Mouse (Mus musculus) CH12.LX (cell line): Measurements from ENCODE around the gene Vim. TPM values are rescaled to one million over a fixed set of nuclear protein-coding genes. Genes with fewer than 3 reads are reported as not detected.

Source experiments
- DNase-seq: peaks from one replicate; pipeline ENCODE4 v3.0.0-alpha.2; 2013; ENCODE audit errors: extremely low read depth
- H3K27ac ChIP-seq: 2 replicates; pipeline ENCODE4 v1.5.1; 2012; ENCODE audit warnings: low read depth, mild to moderate bottlenecking, control low read depth, moderate library complexity; ENCODE audit not compliant: insufficient read depth
- H3K27me3 ChIP-seq: replicated peaks from 2 replicates; pipeline ENCODE3; 2012; ENCODE audit warnings: inconsistent platforms
- H3K36me3 ChIP-seq, 2 experiments: replicated peaks in 1 of 2; 2 replicates each; pipeline versions ENCODE3 to v1.6.1; 2012; ENCODE audit warnings: inconsistent platforms in 1 of 2, low read length in 1 of 2, mild to moderate bottlenecking in 1 of 2, mixed read lengths in 1 of 2, moderate library complexity in 1 of 2; ENCODE audit not compliant: control insufficient read depth in 1 of 2, insufficient read depth in 1 of 2
- H3K4me1 ChIP-seq, 2 experiments: 2 replicates each; pipeline ENCODE4 v1.6.1; 2012; ENCODE audit warnings: inconsistent platforms in 1 of 2, moderate library complexity in 1 of 2; ENCODE audit not compliant: insufficient read depth in 2 of 2, control insufficient read depth in 1 of 2
- H3K4me2 ChIP-seq: 2 replicates; pipeline ENCODE4 v1.6.1; 2012; ENCODE audit warnings: low read depth, mild to moderate bottlenecking, control low read depth; ENCODE audit not compliant: poor library complexity, insufficient read depth, severe bottlenecking
- H3K4me3 ChIP-seq, 3 experiments: fragments of 150-350 bp in 1 of 3; sonication (generic) in 1 of 3; replicated peaks in 1 of 3; 2 replicates each; pipeline versions ENCODE3 to v1.5.1; 2011 to 2012; ENCODE audit warnings: low read depth in 2 of 3, low read length in 2 of 3, mild to moderate bottlenecking in 2 of 3, moderate library complexity in 2 of 3, control low read depth in 1 of 3, improper control_type of control experiment in 1 of 3, inconsistent platforms in 1 of 3, mixed read lengths in 1 of 3; ENCODE audit not compliant: poor library complexity in 1 of 3
- H3K79me2 ChIP-seq: replicated peaks from 2 replicates; pipeline ENCODE4 v1.6.1; 2012; ENCODE audit warnings: mild to moderate bottlenecking, moderate library complexity; ENCODE audit not compliant: control insufficient read depth, poor library complexity, insufficient read depth, severe bottlenecking; ENCODE audit errors: extremely low read depth
- H3K9ac ChIP-seq: 2 replicates; pipeline ENCODE4 v1.6.1; 2012; ENCODE audit warnings: low read depth, mild to moderate bottlenecking, control low read depth, moderate library complexity; ENCODE audit not compliant: insufficient read depth
- H3K9me3 ChIP-seq: replicated peaks from 2 replicates; pipeline ENCODE3; 2012; ENCODE audit warnings: low read length, inconsistent platforms, mixed read lengths
- BHLHE40 ChIP-seq: IDR thresholded peaks from 2 replicates; pipeline ENCODE4 v1.6.1; 2011; ENCODE audit warnings: mild to moderate bottlenecking, low read depth, low read length, improper control_type of control experiment
- CHD1 ChIP-seq: IDR thresholded peaks from 2 replicates; pipeline ENCODE4 v1.6.1; 2012; ENCODE audit warnings: low read depth, low read length, improper control_type of control experiment, inconsistent platforms
- CTCF ChIP-seq, 2 experiments: IDR thresholded peaks in 1 of 2; conservative IDR thresholded peaks in 1 of 2; 2 replicates each; pipeline ENCODE4 v1.5.1; 2011 to 2012; ENCODE audit warnings: low read depth in 2 of 2, low read length in 2 of 2, improper control_type of control experiment in 1 of 2, inconsistent platforms in 1 of 2, mild to moderate bottlenecking in 1 of 2, moderate library complexity in 1 of 2
- HCFC1 ChIP-seq: IDR thresholded peaks from 2 replicates; pipeline ENCODE4 v1.6.1; 2012; ENCODE audit warnings: low read depth, mild to moderate bottlenecking, inconsistent platforms, low read length, improper control_type of control experiment
- MAFK ChIP-seq: IDR thresholded peaks from 2 replicates; pipeline ENCODE4 v1.6.1; 2011; ENCODE audit warnings: low read length, improper control_type of control experiment; ENCODE audit not compliant: insufficient replicate concordance
- MAX ChIP-seq: IDR thresholded peaks from 2 replicates; pipeline ENCODE4 v1.6.1; 2011; ENCODE audit warnings: low read length, improper control_type of control experiment
- MEF2A ChIP-seq: IDR thresholded peaks from 2 replicates; pipeline ENCODE4 v1.6.1; 2014; ENCODE audit warnings: low read depth, mild to moderate bottlenecking, inconsistent platforms, low read length, improper control_type of control experiment, borderline replicate concordance
- MXI1 ChIP-seq: IDR thresholded peaks from 2 replicates; pipeline ENCODE4 v1.6.1; 2011; ENCODE audit warnings: mild to moderate bottlenecking, low read depth, low read length, improper control_type of control experiment
- NELFE ChIP-seq: IDR thresholded peaks from 2 replicates; pipeline ENCODE4 v1.6.1; 2011; ENCODE audit warnings: low read depth, low read length, improper control_type of control experiment
- NRF1 ChIP-seq: IDR thresholded peaks from 2 replicates; pipeline ENCODE4 v1.6.1; 2014; ENCODE audit warnings: low read depth, mild to moderate bottlenecking, inconsistent platforms, low read length, improper control_type of control experiment, moderate library complexity
- POLR2A ChIP-seq: IDR thresholded peaks from 2 replicates; pipeline ENCODE4 v1.6.1; 2011; ENCODE audit warnings: low read depth, mild to moderate bottlenecking, improper control_type of control experiment, low read length
- POLR2AphosphoS2 ChIP-seq: IDR thresholded peaks from 2 replicates; pipeline ENCODE4 v1.6.1; 2011; ENCODE audit warnings: low read depth, low read length, improper control_type of control experiment
- RAD21 ChIP-seq: IDR thresholded peaks from 2 replicates; pipeline ENCODE4 v1.6.1; 2011; ENCODE audit warnings: low read depth, mild to moderate bottlenecking, low read length, improper control_type of control experiment, moderate library complexity
- SMC3 ChIP-seq: IDR thresholded peaks from 2 replicates; pipeline ENCODE4 v1.6.1; 2011; ENCODE audit warnings: low read depth, low read length, improper control_type of control experiment
- UBTF ChIP-seq: IDR thresholded peaks from 2 replicates; pipeline ENCODE4 v1.6.1; 2012; ENCODE audit warnings: low read depth, mild to moderate bottlenecking, inconsistent platforms, low read length, improper control_type of control experiment, moderate library complexity
- USF1 ChIP-seq: IDR thresholded peaks from 2 replicates; pipeline ENCODE4 v1.6.1; 2014; ENCODE audit warnings: low read depth, mild to moderate bottlenecking, inconsistent platforms, low read length, improper control_type of control experiment
- dilution Hi-C: fragments of 300-500 bp; cut with MboI; formaldehyde crosslinking; loops from 2 replicates; pipeline ENCODE4 v1.14.3; 2020; ENCODE audit warnings: low sequenced_read_pairs; ENCODE audit not compliant: extremely low pct_unique_long_range_greater_than_20kb, extremely low pct_ligation_motif_present
- in situ Hi-C: fragments of 300-500 bp; cut with MboI; formaldehyde crosslinking; loops from 3 replicates; pipeline ENCODE4 v1.14.3; 2019; ENCODE audit warnings: low sequenced_read_pairs, low pct_ligation_motif_present, low pct_unique_long_range_greater_than_20kb, mixed read lengths
- polyA plus RNA-seq: library from polyadenylated mRNA; unstranded; fragments of >175 nt; gene quantifications from 2 replicates; pipeline ENCODE4 v1.2.1, GENCODE M21; 2012; ENCODE audit warnings: low read depth; ENCODE audit not compliant: insufficient read length
- total RNA-seq, 2 experiments: library from RNA; depleted of rRNA; stranded (reverse); fragments of 300-350 nt in 1 of 2; fragments of >200 nt in 1 of 2; gene quantifications; 2 replicates each; pipeline ENCODE4 v1.2.3; 2012 to 2014

The Vim gene
- total and polyA plus RNA-seq, 3 experiments = 153 to 164 (median 157) TPM

DNA sequence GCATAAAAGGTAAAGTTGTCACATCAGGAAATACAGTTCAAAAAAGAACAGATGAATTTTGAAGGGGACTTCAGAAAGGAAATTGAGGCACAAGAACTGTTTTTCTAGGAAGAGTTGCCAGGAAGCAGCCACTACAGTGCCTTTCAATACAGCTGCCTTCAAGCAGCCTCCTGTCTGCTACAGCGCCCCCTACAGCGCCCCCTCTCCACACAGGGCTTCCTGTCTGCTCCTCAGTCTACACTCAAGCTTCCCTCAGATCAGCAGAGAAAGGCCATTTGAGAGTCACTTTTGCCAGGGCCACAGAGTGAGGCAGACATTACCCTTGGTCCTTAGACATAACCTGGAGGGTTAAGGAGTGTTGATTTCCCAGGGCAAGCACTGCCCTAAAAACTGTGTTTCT is 36.0 kb upstream of the Vim start:
- H3K4me3 ChIP-seq = no peak overlapping the region
- in situ Hi-C loops = no loop called here
- H3K27me3 ChIP-seq = no peaks in the 10 kb centered on the region
- no peak overlapping the region for H3K9ac ChIP-seq
- DNase-seq = peak; percentile 31
- TF ChIP-seq MAFK = no peak
- no peak for TF ChIP-seq POLR2AphosphoS2
- no peak for TF ChIP-seq BHLHE40
- peak; percentile 18 to 60; a peak in 2 of 4 replicates for TF ChIP-seq CTCF (conservative IDR thresholded peaks at IDR 0.05 in 1 of 2, IDR thresholded peaks at IDR 0.05 in 1 of 2; ENCODE audit: low read depth in 2 of 2, low read length in 2 of 2)
- no peak for TF ChIP-seq UBTF
- no peak for TF ChIP-seq MAX
- no peak; the same call in none of the 2 replicates for TF ChIP-seq RAD21
- TF ChIP-seq USF1 = no peak
- 0 out of 2 replicates have a peak, but pooled peaks have one; percentile 7 for TF ChIP-seq SMC3
- no peak for TF ChIP-seq NELFE
- dilution Hi-C loops = no loop called here
- peaks cover 4% of the 10 kb centered on the region for H3K79me2 ChIP-seq
- no peaks in the 10 kb centered on the region for H3K9me3 ChIP-seq
- H3K4me2 ChIP-seq = no peak overlapping the region
- H3K27ac ChIP-seq = no peak overlapping the region
- peaks cover 3 to 11% of the 10 kb centered on the region in 2 experiments; a peak in 2 of 4 replicates for H3K4me1 ChIP-seq
- H3K36me3 ChIP-seq = no peaks in the 10 kb centered on the region

DNA sequence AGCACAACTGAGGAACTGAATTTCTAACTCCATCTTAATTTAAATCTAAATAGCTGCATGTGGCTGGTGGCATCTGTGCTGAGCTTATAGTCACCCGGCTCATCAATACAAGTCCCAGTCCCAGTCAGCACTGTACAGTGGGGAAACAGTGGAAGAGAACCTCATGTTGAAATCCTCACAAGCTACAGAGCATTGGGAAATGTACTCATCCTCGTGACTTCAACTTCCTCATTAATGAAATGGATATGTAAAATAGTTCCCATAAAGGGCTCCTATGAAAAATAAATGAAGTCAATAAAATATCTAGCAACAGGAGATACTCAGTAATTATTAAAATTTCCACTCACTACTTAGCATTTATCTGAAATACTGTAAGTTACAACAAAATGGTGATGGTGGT is 35.5 kb upstream of the Vim start:
- no peak overlapping the region for H3K27ac ChIP-seq
- H3K9ac ChIP-seq = no peak overlapping the region
- H3K36me3 ChIP-seq = no peaks in the 10 kb centered on the region
- peaks cover 4% of the 10 kb centered on the region for H3K79me2 ChIP-seq
- DNase-seq = no peak
- TF ChIP-seq CHD1 (no peak), RAD21 (no peak), MEF2A (no peak), MXI1 (no peak), NRF1 (no peak), POLR2A (no peak), HCFC1 (no peak), MAFK (no peak)
- dilution Hi-C loops = no loop called here
- H3K4me2 ChIP-seq = no peak overlapping the region
- H3K4me1 ChIP-seq = peaks cover 3 to 14% of the 10 kb centered on the region in 2 experiments; a peak in 2 of 4 replicates
- no peaks in the 10 kb centered on the region for H3K9me3 ChIP-seq
- no peaks in the 10 kb centered on the region for H3K27me3 ChIP-seq
- H3K4me3 ChIP-seq = no peak overlapping the region
- in situ Hi-C loops = no loop called here
